Mouse (Mus musculus) heart, postnatal 0 days (tissue): ENCODE data around the gene Mrpl38. TPM values are rescaled to one million over a fixed set of nuclear protein-coding genes. Genes with fewer than 3 reads are reported as not detected.

Experiments used
- ATAC-seq: fragments of 200-750 bp; cut with Nextera tagmentation; 2 replicates; pipeline ENCODE4 v1.8.0; 2017; ENCODE audit warnings: low read depth, moderate number of reproducible peaks, moderate library complexity; ENCODE audit not compliant: insufficient read depth
- DNase-seq: peaks from one replicate; pipeline ENCODE4 v3.0.0-alpha.2; 2016; ENCODE audit warnings: low spot score
- H3K27ac ChIP-seq: fragments of 300-500 bp; sonication (generic); 2 replicates; pipeline ENCODE4 v1.5.1; 2014; ENCODE audit warnings: low read depth, mild to moderate bottlenecking
- H3K27me3 ChIP-seq: fragments of 300-500 bp; sonication (generic); 2 replicates; pipeline ENCODE4 v1.6.1; 2014; ENCODE audit warnings: low read length, mixed read lengths; ENCODE audit not compliant: control insufficient read depth, insufficient read depth
- H3K36me3 ChIP-seq: fragments of 300-500 bp; sonication (generic); replicated peaks from 2 replicates; pipeline ENCODE4 v1.6.1; 2014; ENCODE audit warnings: low read length, mixed read lengths; ENCODE audit not compliant: control insufficient read depth, insufficient read depth
- H3K4me1 ChIP-seq: fragments of 300-500 bp; sonication (generic); 2 replicates; pipeline ENCODE4 v1.6.1; 2014; ENCODE audit warnings: antibody characterized with exemption; ENCODE audit not compliant: control insufficient read depth, insufficient read depth
- H3K4me2 ChIP-seq: fragments of 300-500 bp; sonication (generic); 2 replicates; pipeline ENCODE4 v1.6.1; 2014; ENCODE audit warnings: low read depth, mild to moderate bottlenecking, low read length, moderate library complexity
- H3K4me3 ChIP-seq: fragments of 300-500 bp; sonication (generic); 2 replicates; pipeline ENCODE4 v1.5.1; 2014; ENCODE audit warnings: low read depth, low read length
- H3K9ac ChIP-seq: fragments of 300-500 bp; sonication (generic); replicated peaks from 2 replicates; pipeline ENCODE4 v1.6.1; 2014; ENCODE audit warnings: low read depth, low read length, mixed read lengths
- H3K9me3 ChIP-seq: fragments of 300-500 bp; sonication (generic); replicated peaks from 2 replicates; pipeline ENCODE4 v1.6.1; 2016; ENCODE audit warnings: low read length; ENCODE audit not compliant: control insufficient read depth
- CTCF ChIP-seq: IDR thresholded peaks from 2 replicates; pipeline ENCODE4 v1.5.1; 2016; ENCODE audit warnings: antibody characterized with exemption, control low read depth, low read depth
- EP300 ChIP-seq: IDR thresholded peaks from 2 replicates; pipeline ENCODE4 v1.6.1; 2016; ENCODE audit warnings: antibody characterized with exemption, low read depth
- WGBS: fragments of 180-500 bp; shearing (Covaris S2); extraction: QIAGEN DNeasy Blood & Tissue Kit; methylation state at CpG from one replicate; pipeline ENCODE4 v1.1.7; 2014; 5-methylcytosine and 5-hydroxymethylcytosine counted together
- polyA plus RNA-seq: library from polyadenylated mRNA; unstranded; fragments of >200 nt; fragmentation: Nextera tagmentation; extraction: Ambion mirVana; gene quantifications from 2 replicates; pipeline ENCODE4 v1.2.1, GENCODE M21; 2015
- total RNA-seq: library from RNA; depleted of rRNA; stranded (reverse); fragments of >200 nt; gene quantifications from 2 replicates; pipeline ENCODE4 v1.2.3, GENCODE M21; 2014; ENCODE audit warnings: low replicate concordance

The Mrpl38 gene
- total and polyA plus RNA-seq, 2 experiments from 2014 or later: 79.1 to 114 TPM

GRCm38 (mm10) chr11:116108464-116109137 lies 30.1 kb downstream of the Mrpl38 start:
- WGBS: 6% methylated on average over 23 of the region's 23 CpGs
- Histone ChIP-seq H3K4me1 (peaks cover 35% of the 10 kb centered on the region), H3K9ac (peak overlapping the region; percentile 90), H3K9me3 (no peaks in the 10 kb centered on the region), H3K4me2 (peak overlapping the region; percentile 66), H3K27ac (peak overlapping the region; percentile 95), H3K4me3 (peak overlapping the region; percentile 89), H3K27me3 (no peaks in the 10 kb centered on the region), H3K36me3 (peaks cover 14% of the 10 kb centered on the region; the same call in 1 of the 2 replicates)
- ATAC-seq (no peak), DNase-seq (peak; percentile 69)
- no peak for TF ChIP-seq CTCF
- no peak for TF ChIP-seq EP300

GRCm38 (mm10) chr11:116107777-116108285 lies 30.8 kb downstream of the Mrpl38 start:
- Histone ChIP-seq H3K4me2 (peak overlapping the region; percentile 66), H3K36me3 (peaks cover 14% of the 10 kb centered on the region; the same call in 1 of the 2 replicates), H3K9ac (peak overlapping the region; percentile 90), H3K9me3 (no peaks in the 10 kb centered on the region), H3K27ac (peak overlapping the region; percentile 95), H3K27me3 (no peaks in the 10 kb centered on the region), H3K4me3 (peak overlapping the region; percentile 89), H3K4me1 (peaks cover 42% of the 10 kb centered on the region)
- 40% methylated on average over 19 of the region's 19 CpGs for WGBS
- DNase-seq (no peak), ATAC-seq (no peak)
- TF ChIP-seq CTCF: no peak

DNA sequence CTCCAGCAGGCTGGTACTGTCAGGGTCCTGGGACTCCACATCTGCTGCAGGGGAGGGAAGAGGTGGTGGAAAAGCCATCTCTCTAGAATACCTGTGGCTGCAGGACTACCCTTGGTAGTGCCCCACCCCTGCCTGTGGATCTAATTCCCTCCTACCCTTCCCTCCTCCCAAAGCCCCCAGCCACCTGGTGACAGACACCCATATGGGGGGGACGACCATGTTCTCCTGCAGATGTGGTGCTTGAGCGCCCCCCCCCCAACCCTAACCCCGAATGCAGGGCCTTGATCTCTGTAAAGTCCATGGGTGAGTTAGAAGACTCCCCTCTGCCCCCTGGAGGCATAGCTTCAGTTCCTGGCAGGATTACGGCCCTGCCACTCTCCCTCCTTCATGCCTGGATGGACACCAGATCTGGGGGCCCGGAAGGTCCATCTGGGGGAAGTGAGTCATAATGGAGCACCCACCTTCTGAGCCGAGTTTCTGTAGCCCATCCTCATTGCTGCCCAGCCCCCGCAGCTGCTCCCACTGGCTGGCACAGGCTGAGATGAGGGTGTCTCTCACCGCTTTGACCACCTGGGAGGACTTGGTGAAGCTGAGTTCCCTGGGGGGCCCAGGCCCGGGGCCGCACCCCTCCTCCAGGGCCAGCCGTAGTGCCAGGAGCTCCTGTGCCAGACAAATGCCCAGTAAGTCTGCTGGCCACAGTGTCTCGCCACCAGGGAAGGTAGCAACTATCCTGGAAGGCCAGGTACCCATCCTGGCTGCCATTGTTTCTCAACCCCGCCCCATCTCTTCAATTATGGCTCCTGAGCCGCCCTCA lies 31.5 kb downstream of the Mrpl38 start:
- peak; percentile 33 for TF ChIP-seq CTCF
- TF ChIP-seq EP300: no peak
- Histone ChIP-seq H3K27ac (peak overlapping the region; percentile 95), H3K4me3 (peak overlapping the region; percentile 89), H3K4me2 (peak overlapping the region; percentile 66), H3K9me3 (no peaks in the 10 kb centered on the region), H3K9ac (peak overlapping the region; percentile 90; the same call in 1 of the 2 replicates), H3K36me3 (peaks cover 14% of the 10 kb centered on the region; the same call in 1 of the 2 replicates), H3K27me3 (no peaks in the 10 kb centered on the region), H3K4me1 (peaks cover 45% of the 10 kb centered on the region)
- ATAC-seq (no peak), DNase-seq (no peak)
- 46% methylated on average over 12 of the region's 14 CpGs for WGBS

GRCm38 (mm10) chr11:116106154-116106962 lies 32.3 kb downstream of the Mrpl38 start:
- ATAC-seq: no peak
- 50% methylated on average over 32 of the region's 32 CpGs for WGBS
- 0 out of 2 replicates have a peak overlapping the region, but pooled peaks have one; percentile 89 for H3K4me3 ChIP-seq
- no peak for DNase-seq
- TF ChIP-seq CTCF (no peak), EP300 (no peak)
- H3K4me1 ChIP-seq: peaks cover 49% of the 10 kb centered on the region
- peaks cover 14% of the 10 kb centered on the region; the same call in 1 of the 2 replicates for H3K36me3 ChIP-seq
- no peak overlapping the region for H3K27ac ChIP-seq
- no peak overlapping the region for H3K9ac ChIP-seq
- H3K4me2 ChIP-seq: peak overlapping the region; percentile 66
- H3K27me3 ChIP-seq: no peaks in the 10 kb centered on the region
- H3K9me3 ChIP-seq: no peaks in the 10 kb centered on the region

- WGBS: 80% methylated on average over 2 of the region's 2 CpGs
- ATAC-seq: no peak
- no peak overlapping the region for H3K4me2 ChIP-seq
Observed at GRCm38 (mm10) chr11:116105065-116105464, 33.6 kb downstream of the Mrpl38 start.

More at GRCm38 (mm10) chr11:116105065-116105464, 33.6 kb downstream of the Mrpl38 start:
- Histone ChIP-seq H3K27ac (no peak overlapping the region), H3K4me3 (no peak overlapping the region), H3K9me3 (no peaks in the 10 kb centered on the region), H3K9ac (no peak overlapping the region), H3K27me3 (no peaks in the 10 kb centered on the region), H3K4me1 (peaks cover 57% of the 10 kb centered on the region), H3K36me3 (peaks cover 14% of the 10 kb centered on the region; the same call in 1 of the 2 replicates)
- no peak for TF ChIP-seq EP300
- no peak for TF ChIP-seq CTCF
- no peak for DNase-seq
